23 mouse cellular contexts compared by ENCODE assay signal in the genomic region with DNA sequence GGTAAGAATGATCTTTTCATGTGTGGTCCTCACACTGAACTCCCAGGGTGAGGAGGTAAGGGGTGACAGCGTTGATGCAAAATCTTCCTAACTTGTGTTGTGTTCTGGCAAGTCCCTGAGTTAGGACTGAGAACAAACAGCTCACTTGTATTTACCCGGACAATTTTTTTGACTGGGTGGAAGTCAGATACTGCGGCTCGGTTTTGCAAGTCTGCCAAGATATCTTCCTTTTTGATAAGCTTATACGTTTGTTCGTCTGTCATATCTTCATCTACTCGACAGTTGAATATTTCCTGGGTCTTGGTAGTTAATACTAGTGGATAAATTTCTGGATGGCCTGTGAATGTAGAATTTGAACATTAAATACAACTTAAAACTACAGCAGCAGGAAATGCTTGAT. TPM values are rescaled to one million over a fixed set of nuclear protein-coding genes. Genes with fewer than 3 reads are reported as not detected.
A peak's percentile ranks its signal among the peaks of the same experiment; 100 is the strongest.
DNase-seq lines count a peak whose midpoint lies in the region; ATAC-seq and TF ChIP-seq lines count a peak whose summit lies in the region.
"Had no signal": no experiment of that assay in that cellular context is flagged by ENCODE, and none has a peak within 500 bp of the region (broad histone marks: within the 10 kb centered on the region; RNA-seq: fewer than 3 reads in every experiment).

No protein-coding gene starts in this region.

- no peak overlapping the region for H3K4me3 ChIP-seq in MEL (ENCODE audit: control insufficient read depth in 1 of 2, insufficient read depth in 1 of 2, low read depth in 2 of 2, low read length in 2 of 2)
- H3K4me3 ChIP-seq: embryonic facial prominence, embryonic 10.5 days; embryonic facial prominence, embryonic 12.5 days; forebrain, embryonic 13.5 days; forebrain, embryonic 15.5 days had no signal

- intact Hi-C loops in heart, postnatal 10 days (cut with DNase I): no loop called here
- intact Hi-C loops in gastrocnemius, postnatal 36 days (cut with DNase I): no loop called here

- H3K9ac ChIP-seq in MEL (ENCODE audit: control insufficient read depth, low read depth, low read length, poor library complexity, severe bottlenecking): peak overlapping the region; percentile 21
- H3K9ac ChIP-seq: embryonic facial prominence, embryonic 12.5 days; forebrain, embryonic 13.5 days; forebrain, embryonic 15.5 days; forebrain, postnatal 0 days had no signal

- peak overlapping the region; percentile 83 for H3K27ac ChIP-seq in MEL (ENCODE audit: control insufficient read depth, low read depth, low read length)
- H3K27ac ChIP-seq: embryonic facial prominence, embryonic 10.5 days; embryonic facial prominence, embryonic 12.5 days; forebrain, embryonic 13.5 days; forebrain, embryonic 15.5 days had no signal

- H3K79me2 ChIP-seq in MEL (ENCODE audit: control insufficient read depth, insufficient read depth, low read length, poor library complexity): no peaks in the 10 kb centered on the region

- peak; percentile 93 to 94 for TF ChIP-seq EP300 in MEL (IDR thresholded peaks at IDR 0.05; ENCODE audit: low read depth in 1 of 2, low read length in 2 of 2)

- peak; percentile 17 for DNase-seq in heart, adult 11 months
- DNase-seq in heart, postnatal 10 days: no peak
- DNase-seq in MEL (ENCODE audit: low read depth, low spot score): peak; percentile 83
- no peak for DNase-seq in gastrocnemius, postnatal 36 days
- DNase-seq: adrenal gland, adult 2 months; adrenal gland, postnatal 10 days; adrenal gland, postnatal 25 days; B cell, adult 2 months; cerebellum, adult 11 months; cerebellum, adult 2 months; cerebellum, adult 9-10 months; cerebellum, postnatal 10 days; cerebellum, postnatal 25 days; forebrain, postnatal 0 days had no signal

- ATAC-seq in megakaryocyte-erythroid progenitor cell, adult 5-6 weeks (replicated peaks; ENCODE audit: low FRiP score, low TSS enrichment, poor library complexity, severe bottlenecking): 0 out of 2 replicates have a peak, but pooled peaks have one; percentile 35
- ATAC-seq: CD4-positive, CD25-positive, alpha-beta regulatory T cell, adult 4 months; forebrain, embryonic 13.5 days; forebrain, embryonic 15.5 days; forebrain, postnatal 0 days had no signal

- H3K27me3 ChIP-seq in MEL (ENCODE audit: control insufficient read depth in 1 of 2, insufficient read depth in 2 of 2, low read length in 2 of 2): no peaks in the 10 kb centered on the region
- H3K27me3 ChIP-seq: CH12.LX; embryonic facial prominence, embryonic 12.5 days; forebrain, embryonic 13.5 days; forebrain, embryonic 15.5 days had no signal

- TF ChIP-seq POLR2A in MEL (IDR thresholded peaks at IDR 0.05; ENCODE audit: control insufficient read depth in 1 of 2, insufficient read depth in 1 of 2, low read depth in 1 of 2, low read length in 2 of 2, poor library complexity in 1 of 2): no peak

- H3K36me3 ChIP-seq in MEL (ENCODE audit: control insufficient read depth in 1 of 2, insufficient read depth in 2 of 2, low read length in 2 of 2): peaks cover 0 to 14% of the 10 kb centered on the region in 2 experiments; a peak in 2 of 4 replicates
- H3K36me3 ChIP-seq: embryonic facial prominence, embryonic 10.5 days; embryonic facial prominence, embryonic 12.5 days; forebrain, embryonic 15.5 days; G1E had no signal

- peaks cover 14 to 26% of the 10 kb centered on the region in 2 experiments for H3K4me1 ChIP-seq in MEL (ENCODE audit: control insufficient read depth in 1 of 2, insufficient read depth in 2 of 2, low read length in 2 of 2)
- H3K4me1 ChIP-seq: embryonic facial prominence, embryonic 10.5 days; embryonic facial prominence, embryonic 12.5 days; forebrain, embryonic 13.5 days; forebrain, embryonic 15.5 days had no signal

- no peak for TF ChIP-seq CTCF in MEL (IDR thresholded peaks at IDR 0.05 in 2 of 3, conservative IDR thresholded peaks at IDR 0.05 in 1 of 3; ENCODE audit: control insufficient read depth in 1 of 3, insufficient read depth in 1 of 3, low read depth in 2 of 3, low read length in 3 of 3, poor library complexity in 1 of 3, severe bottlenecking in 1 of 3)

- H3K9me3 ChIP-seq in MEL (replicated peaks; ENCODE audit: insufficient read depth, low read length): no peaks in the 10 kb centered on the region
- H3K9me3 ChIP-seq: embryonic facial prominence, embryonic 10.5 days; embryonic facial prominence, embryonic 12.5 days; forebrain, embryonic 13.5 days; forebrain, embryonic 15.5 days had no signal

- no peak for TF ChIP-seq RAD21 in MEL (IDR thresholded peaks at IDR 0.05; ENCODE audit: low read depth, low read length)

TF ChIP-seq in MEL, 35 proteins besides CTCF, POLR2A, EP300 and RAD21:
- 0 out of 2 replicates have a peak, but pooled peaks have one; percentile 2 for TF ChIP-seq MAFK (IDR thresholded peaks at IDR 0.05; ENCODE audit: borderline replicate concordance, low read depth, low read length)
- TF ChIP-seq SMC3 (IDR thresholded peaks at IDR 0.05; ENCODE audit: low read depth, low read length): no peak
- peak; percentile 86 for TF ChIP-seq MYB (IDR thresholded peaks at IDR 0.05; ENCODE audit: low read depth, low read length)
- no peak for TF ChIP-seq CHD2 (IDR thresholded peaks at IDR 0.05; ENCODE audit: low read length)
- no peak for TF ChIP-seq MEF2A (IDR thresholded peaks at IDR 0.05; ENCODE audit: extremely low read depth, insufficient replicate concordance, low read depth, low read length, poor library complexity, severe bottlenecking)
- peak; percentile 87 for TF ChIP-seq ETS1 (IDR thresholded peaks at IDR 0.05; ENCODE audit: low read depth, low read length)
- TF ChIP-seq E2F4 (IDR thresholded peaks at IDR 0.05; ENCODE audit: borderline replicate concordance, low read depth, low read length): no peak
- peak; percentile 90 for TF ChIP-seq ZNF384 (IDR thresholded peaks at IDR 0.05; ENCODE audit: low read depth, low read length)
- peak; percentile 76; the same call in 1 of the 2 replicates for TF ChIP-seq SIN3A (IDR thresholded peaks at IDR 0.05; ENCODE audit: low read length)
- TF ChIP-seq GATA1 (IDR thresholded peaks at IDR 0.05; ENCODE audit: low read depth, low read length): peak; percentile 90
- peak; percentile 82 for TF ChIP-seq TCF12 (IDR thresholded peaks at IDR 0.05; ENCODE audit: low read depth, low read length)
- TF ChIP-seq RCOR1 (IDR thresholded peaks at IDR 0.05; ENCODE audit: low read depth, low read length): peak; percentile 70; the same call in 1 of the 2 replicates
- TF ChIP-seq HCFC1 (IDR thresholded peaks at IDR 0.05; ENCODE audit: low read depth, low read length): peak; percentile 33; the same call in 1 of the 2 replicates
- TF ChIP-seq NELFE (IDR thresholded peaks at IDR 0.05; ENCODE audit: low read depth, low read length): 0 out of 2 replicates have a peak, but pooled peaks have one; percentile 23
- no peak for TF ChIP-seq ZKSCAN1 (IDR thresholded peaks at IDR 0.05; ENCODE audit: low read depth, low read length)

RNA-seq across cellular contexts. Expression of a gene that starts 10.9 kb away (rescaled TPM):
- not detected for total RNA-seq in heart, postnatal 10 days (2021)
- not detected in 2 replicates for total RNA-seq in MEL (2012; rRNA removed)
- polyA plus RNA-seq in MEL (2012; ENCODE audit: insufficient read depth in 1 of 2, insufficient read length in 2 of 2, low read depth in 1 of 2, low replicate concordance in 2 of 2, missing spikeins in 1 of 2): not detected
- total RNA-seq in megakaryocyte-erythroid progenitor cell, adult 5-6 weeks (2014; fragmentation: Nextera tagmentation): not detected in 2 replicates
- not detected in 2 replicates for total RNA-seq in megakaryocyte-erythroid progenitor cell, adult 5-6 weeks (2017)
- not detected for total RNA-seq in gastrocnemius, postnatal 36 days (2021)
- total RNA-seq: adrenal gland, adult 2 months; adrenal gland, postnatal 25 days; CH12.LX; G1E had no signal
- polyA plus RNA-seq: adrenal gland, adult 2 months; CD4-positive, CD25-positive, alpha-beta regulatory T cell, adult 4 months; G1E had no signal

RNA-seq across cellular contexts. Expression of a gene that starts 20.3 kb away (rescaled TPM):
- not detected for total RNA-seq in heart, postnatal 10 days (2021)
- not detected in 2 replicates for total RNA-seq in MEL (2012; rRNA removed)
- not detected for polyA plus RNA-seq in MEL (2012; ENCODE audit: insufficient read depth in 1 of 2, insufficient read length in 2 of 2, low read depth in 1 of 2, low replicate concordance in 2 of 2, missing spikeins in 1 of 2)
- total RNA-seq in megakaryocyte-erythroid progenitor cell, adult 5-6 weeks (2014; fragmentation: Nextera tagmentation): 0.09 and 0.30 TPM in 2 replicates
- total RNA-seq in megakaryocyte-erythroid progenitor cell, adult 5-6 weeks (2017): 0.38 TPM in 1 of 2 replicates, not detected in the other
- not detected for total RNA-seq in gastrocnemius, postnatal 36 days (2021)
- total RNA-seq: adrenal gland, adult 2 months; adrenal gland, postnatal 25 days; G1E had no signal
- polyA plus RNA-seq: adrenal gland, adult 2 months; cortical plate, adult 2 months; G1E had no signal

RNA-seq across cellular contexts. Expression of a gene that starts 52.6 kb away (rescaled TPM):
- under 1 TPM; 0.29 to 0.72 TPM for total RNA-seq in heart, postnatal 10 days (2021)
- total RNA-seq in MEL (2012; rRNA removed): 0.42 and 0.65 TPM in 2 replicates
- polyA plus RNA-seq in MEL (2012; ENCODE audit: insufficient read depth in 1 of 2, insufficient read length in 2 of 2, low read depth in 1 of 2, low replicate concordance in 2 of 2, missing spikeins in 1 of 2): under 1 TPM in 1 of 2 experiments, not detected in 1; 0.10 TPM
- 0.09 and 1.5 TPM in 2 replicates for total RNA-seq in megakaryocyte-erythroid progenitor cell, adult 5-6 weeks (2014; fragmentation: Nextera tagmentation)
- total RNA-seq in megakaryocyte-erythroid progenitor cell, adult 5-6 weeks (2017): 0.99 and 3.8 TPM in 2 replicates
- total RNA-seq in gastrocnemius, postnatal 36 days (2021): under 1 TPM in 1 of 2 experiments, not detected in 1; 0.51 TPM
- total RNA-seq: adrenal gland, adult 2 months; adrenal gland, postnatal 25 days had no signal
- polyA plus RNA-seq: adrenal gland, adult 2 months; cortical plate, adult 2 months; forebrain, embryonic 15.5 days; G1E had no signal

Comparison
In these comparisons a context has a peak if more than half of its experiments do, and no peak if none do; other contexts are left out.
1. DNase-seq: peak in heart, adult 11 months (single experiment) and MEL (single experiment); none in heart, postnatal 10 days (0 of 2) and gastrocnemius, postnatal 36 days (0 of 2).